Mouse (Mus musculus) adrenal gland, adult 8-10 months (tissue): Measurements from ENCODE around the gene Gpd2. TPM values are rescaled to one million over a fixed set of nuclear protein-coding genes. Genes with fewer than 3 reads are reported as not detected.

Source experiments
- DNase-seq: peaks from one replicate; pipeline ENCODE4 v3.0.0; 2022
- total RNA-seq, 4 experiments: library from RNA; stranded (reverse); gene quantifications; 2 replicates each; pipeline ENCODE4 v1.2.4; 2022

Gene Gpd2
- total RNA-seq, 4 experiments from 2014 or later: 25.5 to 71.3 (median 53.2) TPM

DNA sequence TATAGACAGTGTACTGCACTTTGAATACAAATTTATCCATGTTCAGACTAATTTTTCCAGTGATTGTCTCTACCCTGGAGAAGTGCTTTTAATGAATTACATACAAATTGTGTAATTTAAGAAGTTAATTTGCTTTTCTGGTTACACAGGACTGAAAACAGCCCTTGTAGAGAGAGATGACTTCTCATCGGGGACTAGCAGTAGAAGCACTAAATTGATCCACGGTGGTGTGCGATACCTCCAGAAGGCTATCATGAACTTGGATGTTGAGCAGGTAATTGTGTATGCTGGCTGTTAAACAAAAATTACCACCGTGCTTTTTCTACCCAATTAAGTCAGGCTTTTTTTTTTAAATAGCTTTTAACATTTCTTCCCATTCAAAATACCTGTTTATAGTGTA, 66.8 kb downstream of the Gpd2 start:
- DNase-seq: no peak

- no peak for DNase-seq
Observed at GRCm38 (mm10) chr2:57312268-57312797, 74.9 kb downstream of the Gpd2 start.

DNA sequence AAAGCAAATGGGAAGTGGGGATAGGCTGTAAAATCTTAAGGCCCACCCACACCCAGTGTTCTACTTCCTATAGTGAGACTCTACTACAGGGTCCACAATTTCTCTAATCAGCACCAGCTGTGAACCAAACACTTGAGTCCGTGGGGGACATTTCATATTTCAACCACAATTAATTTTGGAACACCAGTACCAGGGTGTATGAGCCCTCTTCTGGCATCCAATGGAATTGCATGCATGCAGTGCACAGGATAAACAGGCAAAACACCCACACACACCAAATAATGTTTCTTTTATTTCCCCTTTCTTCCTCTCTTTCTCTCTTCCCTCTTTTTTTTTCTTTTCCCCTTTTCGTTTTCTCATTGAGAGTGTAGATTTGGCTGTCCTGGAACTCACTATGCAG, 78.6 kb downstream of the Gpd2 start:
- peak; percentile 9 for DNase-seq

GRCm38 (mm10) chr2:57318336-57318735, 80.9 kb downstream of the Gpd2 start:
- no peak for DNase-seq

GRCm38 (mm10) chr2:57326091-57326490, 88.7 kb downstream of the Gpd2 start:
- no peak for DNase-seq

DNA sequence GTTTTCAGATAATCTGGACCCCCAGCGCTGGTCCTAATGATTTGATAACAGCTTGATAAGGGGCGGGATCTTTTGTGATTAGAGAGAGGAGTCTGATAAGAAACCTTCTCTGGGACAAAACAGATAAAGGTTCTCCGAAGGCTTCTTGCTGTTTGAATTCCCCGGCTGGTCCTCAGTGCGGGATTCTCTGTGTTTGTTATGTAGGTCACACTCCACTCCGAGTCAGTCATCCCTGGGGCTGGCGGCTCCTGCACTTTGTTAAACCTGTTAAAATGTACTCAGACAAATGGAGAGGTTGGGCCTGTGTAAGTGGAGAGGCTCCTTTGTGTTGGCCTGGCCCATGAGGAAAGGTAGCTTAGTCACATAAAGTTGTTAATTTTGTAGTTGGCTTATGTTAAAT, 91.9 kb downstream of the Gpd2 start:
- DNase-seq: no peak

GRCm38 (mm10) chr2:57330812-57331211, 93.4 kb downstream of the Gpd2 start:
- no peak for DNase-seq

DNA sequence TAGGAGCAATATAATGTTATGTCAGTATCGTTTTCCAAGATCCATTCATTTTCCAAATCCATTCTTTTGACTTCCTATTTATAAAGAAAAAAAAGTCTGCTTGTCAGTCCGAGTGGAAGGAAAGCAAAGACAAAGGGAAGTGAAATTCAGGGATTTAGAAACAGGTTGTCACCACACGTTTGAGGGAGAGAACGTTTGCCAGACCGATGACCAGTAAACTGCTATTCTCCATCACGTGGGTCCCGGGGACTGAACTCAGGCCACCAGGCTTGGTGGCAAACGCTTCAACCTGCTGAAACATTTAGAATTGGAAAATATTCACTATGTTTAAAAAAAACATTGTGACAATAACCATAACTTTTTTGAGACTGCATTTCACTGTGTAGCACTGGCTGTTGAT, 93.8 kb downstream of the Gpd2 start:
- DNase-seq: no peak

DNA sequence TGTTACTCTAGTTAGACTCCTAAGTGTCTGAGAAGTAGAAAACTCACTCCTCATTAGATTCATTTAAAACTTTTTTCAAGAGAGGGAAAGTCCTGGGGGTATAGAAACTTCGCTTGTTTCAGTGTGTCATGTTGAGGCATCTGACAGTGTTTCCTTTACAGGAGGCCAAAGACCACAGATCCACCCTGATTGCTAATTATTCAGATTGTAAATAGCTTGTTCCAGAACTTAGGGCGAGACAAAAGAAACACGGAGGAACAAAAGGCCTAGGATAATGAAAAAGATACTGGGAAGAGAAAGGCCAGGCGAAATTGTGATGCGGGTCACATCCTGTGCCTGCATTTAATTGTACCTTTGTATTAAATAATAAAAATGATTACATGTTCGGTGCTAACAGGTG, 96.0 kb downstream of the Gpd2 start:
- no peak for DNase-seq

- no peak for DNase-seq
Observed at GRCm38 (mm10) chr2:57335397-57335796, 98.0 kb downstream of the Gpd2 start.

DNA sequence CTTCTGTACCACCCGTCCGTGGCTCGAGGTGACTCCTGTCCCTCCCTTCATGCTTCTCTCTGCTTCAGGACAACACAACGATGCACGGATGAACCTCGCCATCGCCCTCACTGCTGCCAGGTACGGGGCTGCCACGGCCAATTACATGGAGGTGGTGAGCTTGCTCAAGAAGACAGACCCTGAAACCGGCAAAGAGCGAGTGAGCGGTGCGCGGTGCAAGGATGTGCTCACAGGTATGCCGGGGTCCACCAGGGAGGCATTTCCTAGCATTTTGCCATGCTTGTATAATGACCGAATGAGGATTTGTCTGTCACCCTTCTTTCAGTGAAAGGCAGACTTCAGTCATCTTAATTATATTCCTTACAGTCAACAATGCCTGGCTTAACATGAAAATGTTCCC, 101.3 kb downstream of the Gpd2 start:
- no peak for DNase-seq

GRCm38 (mm10) chr2:57342910-57343309, 105.5 kb downstream of the Gpd2 start:
- no peak for DNase-seq

DNA sequence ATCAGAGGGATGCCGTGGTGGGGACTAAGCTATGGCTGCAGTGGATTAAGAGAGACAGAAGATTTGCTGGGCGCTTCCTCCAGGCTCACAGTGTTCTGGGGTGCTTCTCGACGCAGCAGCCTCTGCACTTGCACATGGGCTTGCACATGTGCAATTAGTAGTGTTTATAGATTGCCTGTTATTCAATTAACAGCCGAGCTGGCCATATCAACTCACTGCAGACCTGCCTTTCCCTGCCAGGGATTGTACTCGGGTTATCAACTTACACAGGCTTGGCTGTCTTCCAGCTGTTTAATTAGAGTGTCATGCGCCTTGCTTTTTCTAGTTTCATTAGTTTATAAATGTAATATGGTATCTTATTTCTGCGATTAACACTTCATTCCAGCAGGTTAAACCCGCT, 113.2 kb downstream of the Gpd2 start:
- no peak for DNase-seq

- no peak for DNase-seq
Observed at GRCm38 (mm10) chr2:57353722-57354432, 116.4 kb downstream of the Gpd2 start.

- no peak for DNase-seq
Observed at GRCm38 (mm10) chr2:57354848-57355247, 117.4 kb downstream of the Gpd2 start.

GRCm38 (mm10) chr2:57356222-57356822, 118.9 kb downstream of the Gpd2 start:
- DNase-seq: no peak

GRCm38 (mm10) chr2:57362503-57362902, 125.1 kb downstream of the Gpd2 start:
- no peak for DNase-seq

- no peak for DNase-seq
Observed at GRCm38 (mm10) chr2:57374647-57375046, 137.2 kb downstream of the Gpd2 start.

GRCm38 (mm10) chr2:57375138-57375837, 137.9 kb downstream of the Gpd2 start:
- DNase-seq: no peak

GRCm38 (mm10) chr2:57378147-57378889, 140.9 kb downstream of the Gpd2 start:
- DNase-seq: no peak

GRCm38 (mm10) chr2:57384625-57385024, 147.2 kb downstream of the Gpd2 start:
- no peak for DNase-seq

DNA sequence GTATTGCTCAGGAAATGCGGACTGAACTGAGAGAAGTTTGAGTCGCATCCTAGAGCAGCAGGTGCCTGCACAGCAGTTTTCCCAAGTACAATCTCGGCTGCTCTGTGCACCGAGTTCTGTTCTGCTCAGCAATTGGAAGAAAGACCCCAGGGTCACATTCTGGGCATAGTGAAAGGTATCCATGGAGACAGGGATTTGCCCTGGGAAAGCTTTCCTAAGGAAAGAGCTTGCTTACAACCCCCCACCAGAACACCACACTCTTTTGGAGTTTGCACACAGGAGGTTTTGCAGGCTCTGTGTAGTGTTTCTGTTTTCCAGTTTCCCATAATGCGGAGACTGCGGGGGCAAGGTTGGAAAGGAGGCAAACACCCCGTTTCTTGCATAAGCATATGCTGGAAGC, 150.4 kb downstream of the Gpd2 start:
- no peak for DNase-seq

- no peak for DNase-seq
Observed at GRCm38 (mm10) chr2:57395071-57395470, 157.6 kb downstream of the Gpd2 start.
